Mouse (Mus musculus): Measurements from ENCODE around the gene Rheb.
"Not testable (repeated sequence)": the region's sequence is repeated elsewhere in the genome, so short reads cannot be mapped to it uniquely, and the experiment has no call there.

Rheb gene

DNA sequence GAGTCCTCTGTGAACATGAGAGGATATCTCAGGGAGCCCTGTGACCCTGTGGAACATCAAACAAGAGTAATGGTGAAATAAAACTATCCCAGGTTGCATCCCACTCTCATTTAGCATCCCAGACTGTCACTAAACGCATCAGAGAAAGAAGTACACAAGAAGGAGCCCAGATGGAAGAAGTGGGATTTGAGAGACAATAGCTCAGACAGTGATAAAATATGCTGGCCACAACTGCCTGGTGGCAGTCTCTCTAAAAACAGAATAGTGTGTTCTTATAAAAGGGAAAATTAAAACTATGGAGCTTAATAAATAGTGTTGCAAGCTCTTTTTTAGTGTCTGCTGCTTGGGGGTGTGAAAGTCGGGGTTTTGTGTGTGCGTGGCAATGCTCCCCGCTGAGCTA, 59.5 kb downstream of the Rheb start:
- no peak for DNase-seq

- DNase-seq: no peak
Measured at GRCm38 (mm10) chr5:24781048-24781447, 61.4 kb downstream of the Rheb start.

- DNase-seq: peak; percentile 49
Measured at GRCm38 (mm10) chr5:24779881-24780512, 62.4 kb downstream of the Rheb start.

- no peak for DNase-seq
Measured at GRCm38 (mm10) chr5:24779321-24779720, 63.1 kb downstream of the Rheb start.

DNA sequence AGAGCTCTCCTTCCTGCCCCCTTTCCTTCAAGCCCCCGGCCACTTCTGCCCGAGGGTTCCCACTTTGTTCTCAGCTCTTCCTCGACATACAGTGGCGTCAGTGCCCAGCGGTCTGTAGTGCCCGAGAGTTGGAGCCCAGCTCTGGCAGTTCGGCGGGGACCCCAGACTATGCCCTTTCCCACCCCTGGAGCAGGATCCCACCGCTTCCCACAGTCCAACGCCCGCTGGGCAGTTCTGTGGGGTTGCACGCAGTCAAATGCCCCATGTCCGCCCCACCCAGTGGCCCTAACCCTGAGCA, 63.6 kb downstream of the Rheb start:
- DNase-seq: no peak

GRCm38 (mm10) chr5:24778082-24778842, 64.2 kb downstream of the Rheb start:
- no peak for DNase-seq

DNA sequence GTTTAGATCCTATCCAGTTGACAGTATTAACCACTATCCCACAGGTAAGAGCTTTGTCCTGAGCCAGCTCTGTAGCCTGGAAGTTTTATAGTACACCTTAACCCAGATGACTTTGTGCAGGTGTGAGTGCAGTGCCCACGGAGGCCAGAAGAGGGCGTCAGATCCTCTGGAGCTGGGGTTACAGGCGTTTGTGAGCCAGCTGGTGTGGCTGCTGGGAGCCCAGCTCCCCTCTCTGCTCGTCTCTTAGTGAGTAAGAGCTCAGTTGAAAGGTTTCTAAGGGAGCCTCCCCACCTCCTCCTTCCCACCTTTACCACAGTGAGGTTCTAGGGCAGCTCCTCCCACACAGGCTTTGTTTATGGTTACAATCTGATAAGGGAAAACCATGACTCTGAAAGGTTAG, 65.7 kb downstream of the Rheb start:
- no peak for DNase-seq

- DNase-seq: not testable (repeated sequence)
Measured at GRCm38 (mm10) chr5:24774549-24774948, 67.9 kb downstream of the Rheb start.

DNA sequence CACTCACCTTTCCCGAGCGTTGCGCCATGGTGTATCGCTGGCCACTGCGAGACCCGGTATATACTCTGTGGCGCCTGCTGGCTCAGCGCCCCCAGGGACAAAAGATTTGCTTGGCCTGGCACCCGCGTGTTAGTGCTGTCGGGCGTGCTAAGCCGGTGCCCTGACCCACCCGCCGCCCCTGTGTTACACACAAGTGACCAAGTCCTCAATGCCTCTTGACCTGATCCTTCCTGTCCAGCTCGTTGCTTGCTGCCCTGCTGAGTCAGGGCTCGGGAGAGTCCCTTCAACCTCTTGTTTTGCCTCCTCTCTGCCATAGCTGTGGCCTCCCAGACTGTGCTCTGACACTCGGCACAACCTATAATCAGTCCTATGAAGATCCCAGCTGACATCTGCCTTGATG, 84.6 kb downstream of the Rheb start, which contains the start of gene Crygn:
Gene Crygn (minus strand): TSS at position 193 of the 400 bp plus-strand sequence.
- DNase-seq: no peak

DNA sequence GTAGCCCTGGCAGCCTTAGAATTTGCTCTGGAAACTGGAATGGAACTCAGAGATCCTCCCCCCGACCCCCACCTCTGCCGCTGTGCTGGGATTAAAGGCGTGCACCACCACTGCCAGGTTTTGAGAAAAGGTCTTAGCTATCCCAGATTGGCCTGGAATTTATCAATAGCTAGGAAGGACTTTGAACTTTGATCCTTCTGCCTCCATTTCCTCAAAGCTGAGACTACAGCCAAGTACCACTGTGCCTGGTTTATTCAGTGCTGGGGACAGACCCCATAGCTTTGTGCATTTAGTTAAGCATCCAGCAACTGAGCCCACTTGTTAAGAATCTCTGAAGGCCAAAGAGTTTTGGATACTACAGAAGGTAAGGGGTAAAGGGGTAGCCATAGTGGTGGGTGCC, 85.5 kb downstream of the Rheb start:
- DNase-seq: no peak

Data from kidney, adult 9 months (tissue).